Mouse (Mus musculus) liver, adult 2 months (tissue): ENCODE measurements at regions not wholly inside any gene's neighbourhood (a gene's known extent, or its start where the extent isn't known, plus 50 kb on each side); places are given as distances from the start of the nearest gene placed in this dataset.

ENCODE experiments used
- CTCF ChIP-seq: fragments of 200-500 bp; IDR thresholded peaks from 2 replicates; pipeline ENCODE4 v1.5.1; 2011; ENCODE audit warnings: low read depth, low read length, control low read depth
- POLR2A ChIP-seq: fragments of 200-500 bp; IDR thresholded peaks from 2 replicates; pipeline ENCODE4 v1.6.1; 2011; ENCODE audit warnings: low read length, control low read depth; ENCODE audit not compliant: insufficient read depth; ENCODE audit errors: extremely low read depth

GRCm38 (mm10) chr13:29121121-29121520 is 167.6 kb upstream of the Sox4 start:
- TF ChIP-seq CTCF: no peak
- TF ChIP-seq POLR2A: no peak
